Mouse (Mus musculus) megakaryocyte, embryonic 14.5 days (primary cell): ENCODE measurements around the gene Satb1.

Experiments used
- FLI1 ChIP-seq: IDR thresholded peaks from 2 replicates; pipeline ENCODE4 v1.6.1; 2012; ENCODE audit warnings: low read length, inconsistent platforms, mixed read lengths
- GATA1 ChIP-seq: IDR thresholded peaks from 3 replicates; pipeline ENCODE4 v1.6.1; 2012; ENCODE audit warnings: mixed read lengths, low read length, inconsistent platforms, borderline replicate concordance

GRCm38 (mm10) chr17:51780036-51780435, 53.1 kb downstream of the Satb1 start:
- TF ChIP-seq GATA1 (no peak), FLI1 (no peak)
